Mouse (Mus musculus): ENCODE results near the gene Snx18. TPM values are rescaled to one million over a fixed set of nuclear protein-coding genes. Genes with fewer than 3 reads are reported as not detected.

Gene Snx18
- total RNA-seq, 2 experiments from 2014 or later = 23.4 to 24.7 TPM

DNA sequence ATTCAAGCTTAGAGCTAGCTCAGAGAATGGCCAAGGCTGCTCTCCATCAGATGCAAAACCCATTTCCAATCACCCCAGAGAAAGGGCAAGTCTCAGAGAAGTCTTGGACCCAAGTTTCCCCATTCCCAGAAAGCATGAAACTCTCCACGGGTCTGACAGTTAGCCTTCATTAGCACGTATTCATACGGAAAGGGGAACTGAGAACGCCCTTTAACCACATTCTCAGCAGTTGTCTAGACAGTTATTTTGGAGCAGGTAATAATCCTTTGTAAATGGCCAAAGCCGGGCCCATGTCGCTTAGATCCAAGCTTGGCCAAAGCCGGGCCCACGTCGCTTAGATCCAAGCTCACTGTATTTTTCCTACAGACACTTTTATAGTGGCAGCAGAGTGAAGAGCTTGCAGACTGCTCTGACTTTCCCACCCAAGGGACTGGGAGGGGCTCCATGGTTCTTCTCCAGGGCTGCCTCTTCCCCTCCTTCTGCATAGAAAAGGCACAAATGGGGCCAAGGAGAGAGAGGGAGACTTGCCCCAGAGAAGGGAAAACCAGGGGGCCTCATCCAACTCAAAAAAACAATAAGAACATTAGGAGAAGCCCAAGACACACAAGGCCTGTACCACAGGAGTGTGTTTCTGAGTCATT is 46.2 kb downstream of the Snx18 start:
- DNase-seq (ENCODE audit: low spot score in 2 of 2) = no peak

DNA sequence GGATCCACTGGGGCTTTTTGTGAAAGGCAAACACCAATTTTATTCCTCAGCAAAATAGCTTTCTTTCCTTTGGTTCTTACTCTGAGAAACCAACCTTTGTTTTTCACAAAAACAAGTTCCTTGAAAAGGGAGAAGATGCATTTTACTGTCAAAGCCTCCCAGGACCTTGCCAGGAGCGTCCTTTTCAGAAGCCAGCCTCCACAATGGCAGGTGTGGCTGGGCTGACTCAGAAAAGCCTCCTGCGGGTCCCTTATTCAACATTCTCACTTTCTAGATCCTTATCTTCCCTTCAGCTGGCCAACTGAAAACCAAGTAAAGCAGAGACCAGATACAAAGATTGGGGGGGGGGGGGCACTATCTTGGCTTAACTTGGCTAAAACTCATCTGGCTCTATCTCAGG is 48.8 kb downstream of the Snx18 start:
- no peak for DNase-seq (ENCODE audit: low spot score in 2 of 2)

DNA sequence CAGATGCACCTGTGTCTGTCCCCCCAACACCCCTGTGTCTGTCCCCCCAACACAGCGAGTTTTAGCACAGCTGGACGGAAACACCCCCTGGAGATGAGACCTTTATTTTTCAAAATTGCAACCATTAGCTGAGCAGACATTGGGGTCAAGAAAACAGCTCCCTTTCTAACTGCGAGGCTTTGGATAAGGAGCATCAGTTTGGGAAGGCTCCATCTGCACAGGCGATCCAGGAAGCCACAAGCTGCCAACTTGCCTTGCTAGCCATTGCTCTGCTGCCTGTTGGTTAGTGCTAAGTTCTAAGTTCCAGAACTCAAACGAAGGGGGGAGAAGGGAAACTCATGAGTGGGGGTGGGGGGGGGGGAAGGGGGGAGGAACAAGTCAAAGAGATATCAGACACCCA is 51.4 kb downstream of the Snx18 start:
- no peak for DNase-seq (ENCODE audit: low spot score in 2 of 2)

DNA sequence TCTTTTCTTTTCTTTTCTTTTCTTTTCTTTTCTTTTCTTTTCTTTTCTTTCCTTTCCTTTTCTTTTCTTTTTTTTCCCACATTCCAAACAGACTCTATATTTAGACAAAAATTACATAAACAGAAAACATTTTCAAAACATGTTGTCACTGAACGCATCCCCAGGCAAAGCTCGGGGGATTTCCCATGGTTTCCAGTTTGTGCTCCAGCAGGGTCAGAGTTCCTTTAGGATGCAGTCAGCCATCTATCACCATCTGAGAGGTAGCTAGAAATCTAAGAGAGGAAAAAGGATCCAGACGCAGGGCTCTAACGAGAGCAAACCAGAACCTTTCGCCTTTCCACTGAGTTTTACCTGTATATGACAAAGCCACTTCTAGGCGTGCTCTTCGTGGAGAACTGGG is 52.0 kb downstream of the Snx18 start:
- no peak for DNase-seq (ENCODE audit: low spot score in 2 of 2)

DNA sequence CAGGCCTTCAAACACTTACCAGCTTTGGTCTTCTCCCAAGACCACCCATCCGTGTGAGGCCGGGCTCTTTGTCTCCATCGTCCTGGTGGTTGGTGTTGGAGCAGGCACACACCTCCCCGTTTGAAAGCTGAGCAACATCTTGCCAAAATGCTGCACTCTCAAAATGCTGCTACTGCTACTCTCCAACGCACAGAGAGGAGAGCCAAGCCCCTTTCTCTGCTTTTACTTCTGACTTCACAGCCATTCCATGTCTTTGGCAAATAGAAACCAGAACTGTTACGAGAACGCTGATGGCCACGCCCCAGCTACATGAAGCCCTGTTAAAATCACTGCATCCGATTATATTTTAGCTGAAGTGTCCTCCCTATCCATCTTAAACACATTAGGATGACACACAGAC is 58.7 kb downstream of the Snx18 start:
- DNase-seq (ENCODE audit: low spot score in 2 of 2) = no peak

DNA sequence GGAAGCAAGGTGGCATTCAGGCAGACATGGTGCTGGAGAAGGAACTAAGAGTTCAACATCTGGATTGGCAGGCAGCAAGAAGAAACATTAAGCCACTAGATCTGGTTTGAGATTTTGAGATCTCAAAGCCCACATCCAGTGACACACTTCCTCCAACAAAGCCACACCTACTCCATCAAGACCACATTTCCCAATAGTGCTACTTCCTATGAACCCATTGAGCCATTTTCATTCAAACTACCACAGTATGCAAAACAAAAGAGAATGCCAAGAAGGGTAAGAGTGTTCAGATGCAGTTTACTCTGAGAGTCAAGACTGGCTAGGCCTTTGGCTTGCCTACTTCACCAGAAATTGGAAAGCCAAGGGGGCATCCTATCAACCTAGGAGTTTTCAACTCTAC is 61.8 kb downstream of the Snx18 start:
- no peak for DNase-seq (ENCODE audit: low spot score in 2 of 2)

DNA sequence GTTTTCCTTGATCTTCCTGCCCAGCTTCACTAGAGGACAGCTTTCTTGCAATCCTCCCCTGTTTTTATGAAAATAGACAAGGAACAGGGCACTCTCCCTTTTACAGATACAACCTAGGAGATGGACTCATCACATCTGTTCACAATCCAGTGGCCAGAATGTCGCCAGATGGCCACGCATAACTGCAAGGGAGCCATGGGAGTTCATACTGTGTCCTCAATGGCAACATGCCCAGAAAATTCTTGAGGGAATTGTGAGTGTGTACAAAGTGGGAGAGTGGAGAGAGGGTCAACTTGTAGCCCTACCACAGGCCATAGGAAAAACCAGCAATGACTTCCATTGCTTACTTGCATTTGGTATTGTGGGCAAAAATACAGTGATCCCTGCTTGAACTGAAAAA is 63.1 kb downstream of the Snx18 start:
- no peak for DNase-seq (ENCODE audit: low spot score in 2 of 2)

DNA sequence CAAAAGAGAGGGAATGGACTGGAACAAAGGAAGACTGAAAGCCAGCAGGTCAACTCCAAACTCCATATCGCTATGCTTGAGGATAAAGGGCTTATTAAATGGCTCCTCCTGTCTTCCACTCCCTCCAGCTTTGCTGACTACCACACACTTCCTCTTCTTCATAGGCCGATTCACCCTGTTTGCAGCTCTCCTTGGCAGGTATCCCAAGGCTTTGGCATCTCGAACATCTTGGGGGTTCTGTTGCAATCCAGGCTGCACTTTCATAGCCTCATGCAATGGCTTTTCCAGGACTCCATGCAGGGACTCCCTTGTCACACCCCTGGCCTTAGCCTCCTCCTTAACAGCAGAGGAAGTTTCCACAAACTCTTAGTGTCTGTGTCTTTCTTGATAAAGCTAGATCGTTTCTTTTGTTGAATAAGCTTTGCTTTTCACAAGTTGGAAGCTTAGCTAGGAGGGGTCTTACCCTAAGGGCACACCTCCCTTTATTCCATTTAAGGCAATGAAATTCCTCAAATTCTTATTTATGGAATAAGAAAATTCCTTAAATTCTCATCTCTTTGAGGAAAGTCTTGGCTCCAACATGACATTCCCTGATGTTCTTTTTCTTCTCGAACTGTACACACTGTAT is 64.6 kb downstream of the Snx18 start:
- DNase-seq (ENCODE audit: low spot score in 2 of 2) = no peak

DNA sequence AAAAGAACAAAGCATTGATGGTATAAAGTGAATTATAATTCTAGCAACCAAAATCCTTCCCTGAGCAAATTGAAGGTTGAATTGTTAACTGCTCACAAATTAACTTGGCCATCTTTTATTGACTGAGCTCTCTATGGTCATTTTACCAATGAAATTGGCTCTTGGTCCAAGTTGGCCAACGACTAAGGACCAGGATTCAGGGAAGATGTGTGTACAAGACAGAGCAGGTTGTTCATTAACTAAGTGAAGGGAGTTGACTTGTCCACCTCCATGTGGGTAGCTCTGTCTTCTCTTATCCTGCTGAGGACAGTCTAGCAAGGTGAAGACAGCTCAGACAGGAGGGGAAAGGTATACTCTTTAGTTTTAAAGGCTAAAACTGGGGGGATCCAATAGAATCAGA is 66.0 kb downstream of the Snx18 start:
- DNase-seq (ENCODE audit: low spot score in 2 of 2) = no peak

DNA sequence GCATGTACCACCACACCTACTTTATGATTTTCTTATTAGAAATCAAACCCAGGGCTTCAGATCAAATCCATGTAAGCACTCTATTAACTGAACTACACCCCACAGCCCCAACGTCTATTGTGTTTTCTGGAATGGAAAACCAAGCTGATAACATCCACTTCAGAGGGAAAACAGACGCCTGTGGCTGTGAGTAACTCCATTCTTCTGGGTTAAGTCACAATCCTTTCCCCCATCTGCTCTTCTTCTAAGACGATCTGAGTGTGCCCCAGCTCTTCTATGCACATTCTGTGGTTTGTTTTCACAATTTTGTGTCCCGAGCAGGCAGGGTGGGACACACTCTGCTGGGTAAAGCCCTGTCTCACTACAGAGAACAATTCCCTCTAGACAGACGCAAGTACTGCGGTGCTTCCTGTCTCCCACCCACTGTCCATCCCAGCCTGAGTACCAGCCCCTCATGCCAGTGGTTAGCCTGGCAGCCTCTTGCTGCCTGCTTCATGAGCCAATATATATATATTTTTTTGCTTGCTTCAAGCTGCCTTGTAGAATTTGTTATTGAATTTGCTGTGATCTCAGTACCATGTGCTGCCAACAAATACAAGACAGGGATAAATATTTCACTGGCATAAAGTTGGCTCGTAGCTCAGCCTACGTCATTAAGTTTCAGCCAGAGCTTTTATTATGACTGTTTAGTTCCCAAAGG is 67.3 kb downstream of the Snx18 start:
- DNase-seq (ENCODE audit: low spot score in 2 of 2) = no peak

DNA sequence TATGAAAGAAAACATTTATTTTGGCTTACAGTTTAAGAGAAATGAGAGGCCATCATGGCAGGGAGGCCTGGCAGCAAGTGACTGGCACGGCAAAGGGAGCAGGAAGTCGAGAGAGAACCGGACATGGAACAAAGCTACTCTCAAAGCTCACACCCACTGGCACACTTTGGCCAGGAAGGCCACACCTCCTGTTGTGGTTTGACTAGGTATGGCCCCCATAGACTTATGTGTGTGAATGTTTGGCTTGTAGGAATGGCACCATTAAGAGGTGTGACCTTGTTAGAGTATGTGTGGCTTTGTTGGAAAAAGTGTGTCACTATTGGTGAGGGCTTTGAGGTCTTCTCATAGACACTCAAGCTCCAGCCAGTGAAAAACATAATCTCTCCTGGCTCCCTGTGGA is 69.3 kb downstream of the Snx18 start:
- no peak for DNase-seq (ENCODE audit: low spot score in 2 of 2)

DNA sequence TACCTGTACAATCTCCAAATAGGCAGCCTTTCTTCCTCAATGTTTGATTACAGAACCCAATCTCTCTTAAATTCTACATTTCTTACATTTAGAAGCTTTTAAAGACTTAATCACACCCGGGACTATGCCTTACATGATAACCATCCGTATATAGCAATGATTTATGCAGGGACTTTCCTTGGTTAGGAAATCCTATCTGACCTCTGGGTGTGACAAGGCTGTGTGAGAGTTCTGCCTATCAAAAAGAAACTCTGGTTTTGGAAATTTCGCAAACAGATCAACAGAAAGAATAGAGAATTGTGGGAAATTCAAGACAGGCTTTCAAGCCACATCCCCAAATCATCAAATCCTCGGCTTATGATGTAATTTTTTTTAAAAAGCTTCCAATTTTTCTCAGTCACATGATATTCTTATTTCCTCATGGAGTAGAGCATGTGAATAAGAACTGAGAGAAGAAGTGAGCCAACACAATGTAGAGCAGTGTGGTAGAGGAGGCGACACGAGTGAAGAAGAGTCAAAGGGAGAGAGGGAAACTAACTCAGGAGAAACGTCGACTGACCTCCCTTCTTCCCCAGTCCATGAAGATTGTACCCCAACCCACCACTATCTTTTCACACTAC is 70.4 kb downstream of the Snx18 start:
- no peak for DNase-seq (ENCODE audit: low spot score in 2 of 2)

DNA sequence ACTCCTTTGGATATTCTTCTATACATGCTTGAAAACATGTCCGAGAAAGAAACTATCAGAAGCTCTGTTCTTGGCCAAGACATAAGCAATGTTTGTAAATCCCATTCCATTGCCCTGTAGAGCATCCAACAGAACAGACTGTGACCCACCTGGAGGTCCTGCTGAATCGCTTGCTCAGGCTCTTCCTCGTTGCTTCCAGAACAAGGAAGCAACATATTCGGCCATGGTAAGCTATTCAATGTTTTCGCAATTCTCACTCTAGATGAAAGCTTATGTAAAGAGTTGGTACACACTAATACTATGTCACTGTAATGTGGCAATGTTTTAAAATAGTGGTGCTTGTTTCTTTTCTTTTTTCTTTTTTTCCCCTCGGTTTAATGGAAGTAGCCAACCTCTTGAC is 76.0 kb downstream of the Snx18 start:
- DNase-seq (ENCODE audit: low spot score in 2 of 2) = no peak

Other genes starting within 250 kb of the Snx18 start
- 1 to 10 TPM; 1.4 to 1.6 TPM for gene Hspb3, start 45.1 kb upstream of the Snx18 start, total RNA-seq (2021)
- gene Arl15, start 175.9 kb upstream of the Snx18 start, total RNA-seq (2021) = 10 to 100 TPM; 50.5 to 53.9 TPM